Mouse (Mus musculus): ENCODE data around the gene Copz1.

GRCm38 (mm10) chr15:103317120-103317519 is 44.6 kb downstream of the Copz1 start:
- TF ChIP-seq POLR2A (IDR thresholded peaks at IDR 0.05; ENCODE audit: borderline replicate concordance, extremely low read depth, low read depth, low read length) (no peak), CTCF (IDR thresholded peaks at IDR 0.05; ENCODE audit: insufficient read depth, low read length) (no peak)
